Mouse (Mus musculus) limb, embryonic 14.5 days (tissue): ENCODE measurements at regions not wholly inside any gene's neighbourhood (a gene's known extent, or its start where the extent isn't known, plus 50 kb on each side); places are given as distances from the start of the nearest gene placed in this dataset.

Experiments used
- ATAC-seq: fragments of 200-750 bp; cut with Nextera tagmentation; 2 replicates; pipeline ENCODE4 v1.8.0; 2017; ENCODE audit warnings: low read depth, moderate number of reproducible peaks, moderate TSS enrichment; ENCODE audit not compliant: low FRiP score
- DNase-seq: peaks from one replicate; pipeline ENCODE4 v3.0.0-alpha.2; 2015; ENCODE audit warnings: low spot score
- H3K27ac ChIP-seq: fragments of 300-500 bp; sonication (generic); replicated peaks from 2 replicates; pipeline ENCODE4 v1.5.1; 2014; ENCODE audit warnings: low read depth, mild to moderate bottlenecking, low read length, moderate library complexity, mixed read lengths
- H3K27me3 ChIP-seq: fragments of 300-500 bp; sonication (generic); 2 replicates; pipeline ENCODE4 v1.6.1; 2014; ENCODE audit warnings: low read length, mixed read lengths; ENCODE audit not compliant: control insufficient read depth, insufficient read depth
- H3K36me3 ChIP-seq: fragments of 300-500 bp; sonication (generic); 2 replicates; pipeline ENCODE4 v1.6.1; 2014; ENCODE audit warnings: mild to moderate bottlenecking, low read length, moderate library complexity, mixed read lengths; ENCODE audit not compliant: control insufficient read depth, insufficient read depth
- H3K4me1 ChIP-seq: fragments of 300-500 bp; sonication (generic); 2 replicates; pipeline ENCODE4 v1.6.1; 2014; ENCODE audit warnings: antibody characterized with exemption, low read length, mixed read lengths; ENCODE audit not compliant: control insufficient read depth, insufficient read depth
- H3K4me2 ChIP-seq: fragments of 300-500 bp; sonication (generic); replicated peaks from 2 replicates; pipeline ENCODE4 v1.6.1; 2014; ENCODE audit warnings: low read depth, mild to moderate bottlenecking, low read length, moderate library complexity; ENCODE audit not compliant: severe bottlenecking
- H3K4me3 ChIP-seq: fragments of 300-500 bp; sonication (generic); replicated peaks from 2 replicates; pipeline ENCODE4 v1.5.1; 2014; ENCODE audit warnings: low read length
- H3K9ac ChIP-seq: fragments of 300-500 bp; sonication (generic); 2 replicates; pipeline ENCODE4 v1.6.1; 2014; ENCODE audit warnings: mild to moderate bottlenecking, low read depth, low read length, moderate library complexity; ENCODE audit not compliant: severe bottlenecking
- H3K9me3 ChIP-seq: fragments of 300-500 bp; sonication (generic); 2 replicates; pipeline ENCODE4 v1.6.1; 2016; ENCODE audit warnings: low read length; ENCODE audit not compliant: control insufficient read depth
- POLR2A ChIP-seq: fragments of 200-500 bp; IDR thresholded peaks from 2 replicates; pipeline ENCODE4 v1.8.0; 2012; ENCODE audit warnings: inconsistent platforms, mild to moderate bottlenecking, moderate library complexity, borderline replicate concordance; ENCODE audit not compliant: insufficient read depth, insufficient read length; ENCODE audit errors: extremely low read depth
- WGBS: fragments of 180-500 bp; shearing (Covaris S2); extraction: QIAGEN DNeasy Blood & Tissue Kit; methylation state at CpG from one replicate; pipeline ENCODE4 v1.1.7; 2014; 5-methylcytosine and 5-hydroxymethylcytosine counted together

GRCm38 (mm10) chr1:64297343-64297742, 175.3 kb upstream of the Klf7 start:
- Histone ChIP-seq H3K9me3 (no peaks in the 10 kb centered on the region), H3K27me3 (no peaks in the 10 kb centered on the region), H3K9ac (no peak overlapping the region), H3K4me3 (no peak overlapping the region), H3K36me3 (no peaks in the 10 kb centered on the region), H3K27ac (no peak overlapping the region), H3K4me1 (no peaks in the 10 kb centered on the region), H3K4me2 (no peak overlapping the region)
- TF ChIP-seq POLR2A: no peak
- ATAC-seq (no peak), DNase-seq (no peak)
- 64% methylated on average over 5 of the region's 5 CpGs for WGBS

- Histone ChIP-seq H3K36me3 (no peaks in the 10 kb centered on the region), H3K27ac (no peak overlapping the region), H3K9me3 (no peaks in the 10 kb centered on the region), H3K27me3 (no peaks in the 10 kb centered on the region), H3K4me3 (no peak overlapping the region), H3K4me1 (no peaks in the 10 kb centered on the region), H3K4me2 (no peak overlapping the region), H3K9ac (no peak overlapping the region)
- DNase-seq: no peak
- no peak for ATAC-seq
- 38% methylated on average over 6 of the region's 6 CpGs for WGBS
- TF ChIP-seq POLR2A: no peak
Observed at GRCm38 (mm10) chr1:64295512-64295945, 173.4 kb upstream of the Klf7 start.

GRCm38 (mm10) chr1:64295051-64295450, 173.0 kb upstream of the Klf7 start:
- H3K4me1 ChIP-seq: no peaks in the 10 kb centered on the region
- no peak for TF ChIP-seq POLR2A

GRCm38 (mm10) chr1:64288812-64289447, 166.8 kb upstream of the Klf7 start:
- Histone ChIP-seq H3K9ac (no peak overlapping the region), H3K4me1 (no peaks in the 10 kb centered on the region; the same call in 1 of the 2 replicates), H3K9me3 (no peaks in the 10 kb centered on the region), H3K27ac (no peak overlapping the region), H3K4me2 (no peak overlapping the region), H3K27me3 (no peaks in the 10 kb centered on the region), H3K4me3 (no peak overlapping the region), H3K36me3 (no peaks in the 10 kb centered on the region)
- DNase-seq: no peak
- TF ChIP-seq POLR2A: no peak
- ATAC-seq: no peak
- 26% methylated on average over 12 of the region's 12 CpGs for WGBS

More at GRCm38 (mm10) chr1:64295051-64295450, 173.0 kb upstream of the Klf7 start:
- Histone ChIP-seq H3K27me3 (no peaks in the 10 kb centered on the region), H3K9ac (no peak overlapping the region), H3K9me3 (no peaks in the 10 kb centered on the region), H3K27ac (no peak overlapping the region), H3K4me2 (no peak overlapping the region), H3K36me3 (no peaks in the 10 kb centered on the region), H3K4me3 (no peak overlapping the region)
- DNase-seq (no peak), ATAC-seq (no peak)
- 73% methylated on average over 7 of the region's 7 CpGs for WGBS

GRCm38 (mm10) chr1:64287068-64287467, 165.0 kb upstream of the Klf7 start:
- no peak overlapping the region for H3K4me2 ChIP-seq
- WGBS: 61% methylated on average over 2 of the region's 2 CpGs
- TF ChIP-seq POLR2A: no peak

More at GRCm38 (mm10) chr1:64287068-64287467, 165.0 kb upstream of the Klf7 start:
- ATAC-seq (no peak), DNase-seq (no peak)
- Histone ChIP-seq H3K27me3 (no peaks in the 10 kb centered on the region), H3K4me3 (no peak overlapping the region), H3K9me3 (no peaks in the 10 kb centered on the region), H3K36me3 (no peaks in the 10 kb centered on the region), H3K9ac (no peak overlapping the region), H3K4me1 (no peaks in the 10 kb centered on the region; the same call in 1 of the 2 replicates), H3K27ac (no peak overlapping the region)
